Mouse (Mus musculus) stomach, embryonic 16.5 days (tissue): ENCODE measurements around the gene Arrdc5. TPM values are rescaled to one million over a fixed set of nuclear protein-coding genes. Genes with fewer than 3 reads are reported as not detected.

ENCODE experiments used
- ATAC-seq: fragments of 200-750 bp; cut with Nextera tagmentation; 2 replicates; pipeline ENCODE4 v1.8.0; 2017; ENCODE audit warnings: moderate number of reproducible peaks, moderate TSS enrichment; ENCODE audit not compliant: insufficient read depth, low FRiP score
- H3K27ac ChIP-seq: fragments of 300-500 bp; sonication (generic); 2 replicates; pipeline ENCODE4 v1.5.1; 2014; ENCODE audit warnings: low read length
- H3K27me3 ChIP-seq: fragments of 300-500 bp; sonication (generic); 2 replicates; pipeline ENCODE4 v1.6.1; 2014; ENCODE audit warnings: low read length, control low read depth, mixed read lengths; ENCODE audit not compliant: control insufficient read depth, insufficient read depth
- H3K36me3 ChIP-seq: fragments of 300-500 bp; sonication (generic); 2 replicates; pipeline ENCODE4 v1.6.1; 2014; ENCODE audit warnings: low read length; ENCODE audit not compliant: control insufficient read depth, insufficient read depth
- H3K4me1 ChIP-seq: fragments of 300-500 bp; sonication (generic); 2 replicates; pipeline ENCODE4 v1.6.1; 2014; ENCODE audit warnings: low read length, control low read depth, mixed read lengths; ENCODE audit not compliant: control insufficient read depth, insufficient read depth
- H3K4me2 ChIP-seq: fragments of 300-500 bp; sonication (generic); 2 replicates; pipeline ENCODE4 v1.6.1; 2014; ENCODE audit warnings: low read depth, low read length, mixed read lengths
- H3K4me3 ChIP-seq: fragments of 300-500 bp; sonication (generic); replicated peaks from 2 replicates; pipeline ENCODE4 v1.5.1; 2014; ENCODE audit warnings: mild to moderate bottlenecking, low read length
- H3K9ac ChIP-seq: fragments of 300-500 bp; sonication (generic); 2 replicates; pipeline ENCODE4 v1.6.1; 2014; ENCODE audit warnings: low read length
- H3K9me3 ChIP-seq: fragments of 300-500 bp; sonication (generic); replicated peaks from 2 replicates; pipeline ENCODE4 v1.6.1; 2016; ENCODE audit warnings: low read length, control low read depth; ENCODE audit not compliant: control insufficient read depth
- WGBS: fragments of 180-500 bp; shearing (Covaris S2); extraction: QIAGEN DNeasy Blood & Tissue Kit; methylation state at CpG from one replicate; pipeline ENCODE4 v1.1.7; 2014; 5-methylcytosine and 5-hydroxymethylcytosine counted together
- polyA plus RNA-seq: library from polyadenylated mRNA; unstranded; fragments of >200 nt; fragmentation: Nextera tagmentation; extraction: Ambion mirVana; gene quantifications from 2 replicates; pipeline ENCODE4 v1.2.1, GENCODE M21; 2015

Arrdc5 gene
- polyA plus RNA-seq, 1 experiment from 2014 or later: not detected

GRCm38 (mm10) chr17:56257181-56257894 lies 42.7 kb downstream of the Arrdc5 start:
- 7% methylated on average over 58 of the region's 58 CpGs for WGBS
- no peak for ATAC-seq
- Histone ChIP-seq H3K9ac (peak overlapping the region; percentile 80), H3K4me3 (peak overlapping the region; percentile 69), H3K4me2 (peak overlapping the region; percentile 92), H3K27me3 (no peaks in the 10 kb centered on the region), H3K36me3 (peaks cover 7% of the 10 kb centered on the region; the same call in 1 of the 2 replicates), H3K9me3 (no peaks in the 10 kb centered on the region), H3K27ac (no peak overlapping the region; the same call in 1 of the 2 replicates), H3K4me1 (peaks cover 35% of the 10 kb centered on the region)

GRCm38 (mm10) chr17:56256239-56256881 lies 43.7 kb downstream of the Arrdc5 start, which contains the start of gene Fem1a:
Gene Fem1a (plus strand): TSS chr17:56256810.
- no peaks in the 10 kb centered on the region for H3K27me3 ChIP-seq
- peak within 1 kb of the TSS; percentile 80 for H3K9ac ChIP-seq
- under 1% methylated on average over 28 of the region's 28 CpGs for WGBS
- peak within 1 kb of the TSS; percentile 69 for H3K4me3 ChIP-seq
- no peaks in the 10 kb centered on the region for H3K9me3 ChIP-seq
- peak within 1 kb of the TSS; percentile 92 for H3K4me2 ChIP-seq
- H3K4me1 ChIP-seq: peaks cover 33% of the 10 kb centered on the region
- H3K27ac ChIP-seq: peak within 1 kb of the TSS; percentile 88
- peaks cover 7% of the 10 kb centered on the region; the same call in 1 of the 2 replicates for H3K36me3 ChIP-seq
- ATAC-seq: peak; percentile 91

GRCm38 (mm10) chr17:56255863-56256238 lies 44.2 kb downstream of the Arrdc5 start:
- H3K4me1 ChIP-seq: peaks cover 32% of the 10 kb centered on the region
- WGBS: under 1% methylated on average over 32 of the region's 32 CpGs
- no peaks in the 10 kb centered on the region for H3K27me3 ChIP-seq
- peak; percentile 93 for ATAC-seq
- peak overlapping the region; percentile 88 for H3K27ac ChIP-seq
- H3K36me3 ChIP-seq: peaks cover 7% of the 10 kb centered on the region; the same call in 1 of the 2 replicates
- H3K9ac ChIP-seq: peak overlapping the region; percentile 49
- peak overlapping the region; percentile 59 for H3K4me2 ChIP-seq
- no peaks in the 10 kb centered on the region for H3K9me3 ChIP-seq
- peak overlapping the region; percentile 69 for H3K4me3 ChIP-seq

- Histone ChIP-seq H3K4me1 (peaks cover 32% of the 10 kb centered on the region), H3K9me3 (no peaks in the 10 kb centered on the region), H3K4me3 (peak overlapping the region; percentile 24), H3K4me2 (peak overlapping the region; percentile 59), H3K27ac (peak overlapping the region; percentile 77), H3K27me3 (no peaks in the 10 kb centered on the region), H3K9ac (peak overlapping the region; percentile 49; the same call in 1 of the 2 replicates), H3K36me3 (peaks cover 7% of the 10 kb centered on the region; the same call in 1 of the 2 replicates)
- no peak for ATAC-seq
- WGBS: 14% methylated on average over 9 of the region's 9 CpGs
Measured at GRCm38 (mm10) chr17:56255429-56255828, 44.7 kb downstream of the Arrdc5 start.

GRCm38 (mm10) chr17:56254695-56255094 lies 45.4 kb downstream of the Arrdc5 start:
- no peak overlapping the region for H3K27ac ChIP-seq
- no peak overlapping the region for H3K9ac ChIP-seq
- peaks cover 25% of the 10 kb centered on the region for H3K4me1 ChIP-seq
- no peaks in the 10 kb centered on the region for H3K9me3 ChIP-seq
- H3K4me3 ChIP-seq: no peak overlapping the region
- H3K27me3 ChIP-seq: no peaks in the 10 kb centered on the region
- peaks cover 6% of the 10 kb centered on the region; the same call in 1 of the 2 replicates for H3K36me3 ChIP-seq
- no peak for ATAC-seq
- WGBS: 81% methylated on average over 4 of the region's 4 CpGs
- no peak overlapping the region for H3K4me2 ChIP-seq

GRCm38 (mm10) chr17:56251136-56251829 lies 48.8 kb downstream of the Arrdc5 start:
- 19% methylated on average over 6 of the region's 6 CpGs for WGBS
- 0 out of 2 replicates have a peak, but pooled peaks cover 4% of the 10 kb centered on the region for H3K4me1 ChIP-seq
- ATAC-seq: no peak
- H3K9me3 ChIP-seq: no peaks in the 10 kb centered on the region
- no peaks in the 10 kb centered on the region for H3K27me3 ChIP-seq
- H3K4me2 ChIP-seq: no peak overlapping the region
- no peak overlapping the region for H3K9ac ChIP-seq
- H3K27ac ChIP-seq: no peak overlapping the region
- H3K4me3 ChIP-seq: no peak overlapping the region
- H3K36me3 ChIP-seq: no peaks in the 10 kb centered on the region

- Histone ChIP-seq H3K9me3 (no peaks in the 10 kb centered on the region), H3K9ac (no peak overlapping the region), H3K27me3 (no peaks in the 10 kb centered on the region; the same call in 1 of the 2 replicates), H3K4me1 (no peaks in the 10 kb centered on the region), H3K27ac (no peak overlapping the region), H3K4me3 (no peak overlapping the region), H3K4me2 (no peak overlapping the region), H3K36me3 (no peaks in the 10 kb centered on the region)
- no peak for ATAC-seq
- WGBS: 54% methylated on average over 7 of the region's 7 CpGs
Measured at GRCm38 (mm10) chr17:56245608-56246007, 54.5 kb downstream of the Arrdc5 start.
